Mouse (Mus musculus) liver, adult 2 months (tissue): ENCODE measurements around the gene Srcin1.

ENCODE experiments used
- CTCF ChIP-seq: fragments of 200-500 bp; IDR thresholded peaks from 2 replicates; pipeline ENCODE4 v1.5.1; 2011; ENCODE audit warnings: low read depth, low read length, control low read depth
- POLR2A ChIP-seq: fragments of 200-500 bp; IDR thresholded peaks from 2 replicates; pipeline ENCODE4 v1.6.1; 2011; ENCODE audit warnings: low read length, control low read depth; ENCODE audit not compliant: insufficient read depth; ENCODE audit errors: extremely low read depth

DNA sequence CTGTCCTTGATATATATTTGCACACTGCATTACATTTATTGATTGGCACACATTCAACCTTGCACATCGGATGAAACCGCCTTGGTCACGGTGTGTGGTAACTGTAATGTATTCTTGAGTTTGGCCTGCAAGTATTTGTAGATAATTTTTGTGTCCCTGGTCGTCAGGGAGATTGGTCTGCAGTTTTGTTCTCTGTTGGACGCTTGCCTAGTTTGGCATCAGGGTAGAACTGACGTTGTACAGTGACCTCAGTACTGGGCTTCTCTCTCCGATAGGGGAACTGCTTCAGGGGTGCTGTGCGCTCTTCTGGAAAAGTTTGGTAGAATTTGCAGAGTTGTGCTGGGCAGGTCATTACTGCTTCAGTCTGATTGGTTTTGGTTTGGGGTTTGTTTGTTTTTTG is 96.2 kb downstream of the Srcin1 start:
- TF ChIP-seq CTCF: no peak
- no peak for TF ChIP-seq POLR2A
